In the genomic region with DNA sequence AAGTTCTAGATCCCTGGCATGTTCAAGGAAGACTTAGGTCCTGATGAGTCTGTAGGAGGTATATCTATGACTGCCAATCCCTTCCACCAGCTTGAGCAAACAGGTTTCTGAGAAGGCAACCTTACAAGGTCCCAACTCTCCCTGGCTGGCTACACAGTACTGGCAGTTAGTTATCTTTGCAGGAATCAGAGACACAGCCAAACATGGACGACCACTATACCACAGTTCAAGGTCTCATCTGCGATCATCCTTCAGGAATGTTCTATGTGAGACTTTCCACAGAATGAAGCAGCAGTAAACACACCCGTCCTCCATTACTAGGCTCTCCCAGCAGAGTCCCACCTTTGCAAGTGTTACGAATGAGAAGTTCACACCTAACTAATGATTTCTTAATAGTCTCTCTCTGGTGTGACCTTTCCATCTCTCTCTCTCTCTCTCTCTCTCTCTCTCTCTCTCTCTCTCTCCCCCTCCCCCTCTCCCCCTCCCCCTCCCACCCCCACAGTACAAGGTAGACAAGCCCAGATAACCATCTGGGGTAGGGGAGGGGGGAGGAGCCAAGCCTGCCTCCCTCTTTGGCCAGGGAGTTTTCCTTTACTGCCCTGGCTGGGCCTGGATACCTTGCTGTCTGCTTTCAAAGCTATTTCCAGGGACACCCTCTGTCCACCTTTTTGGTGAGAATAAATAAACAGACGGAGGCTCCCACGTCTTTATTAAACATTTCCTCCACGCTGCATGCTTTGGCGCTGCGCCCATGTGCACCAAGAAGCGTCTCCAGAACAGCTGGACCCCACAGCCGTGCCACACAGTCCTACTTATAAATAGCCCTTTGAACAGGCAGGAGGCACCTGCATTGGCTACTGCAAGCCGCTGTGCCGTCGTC, we compare ENCODE assay signal across 8 mouse cellular contexts.
DNase-seq lines count a peak whose midpoint lies in the region; ATAC-seq and TF ChIP-seq lines count a peak whose summit lies in the region.

No protein-coding gene starts in this region.

- H3K4me1 ChIP-seq in heart, adult 2 months (ENCODE audit: control insufficient read depth, insufficient read depth, low read length), result peaks cover 7% of the 10 kb centered on the region
- H3K4me1 ChIP-seq in heart, embryonic 14.5 days (ENCODE audit: control insufficient read depth in 2 of 2, insufficient read depth in 2 of 2, low read length in 2 of 2), result peaks cover 24 to 38% of the 10 kb centered on the region in 2 experiments
- H3K4me1 ChIP-seq in limb, embryonic 14.5 days (ENCODE audit: control insufficient read depth, insufficient read depth, low read length), result peaks cover 26% of the 10 kb centered on the region

- no peak for TF ChIP-seq POLR2A in heart, adult 2 months (IDR thresholded peaks at IDR 0.05; ENCODE audit: insufficient read depth, low read depth, low read length)
- TF ChIP-seq POLR2A in limb, embryonic 14.5 days (IDR thresholded peaks at IDR 0.05; ENCODE audit: borderline replicate concordance, extremely low read depth, insufficient read depth, insufficient read length), result no peak

- H3K9me3 ChIP-seq in heart, embryonic 14.5 days (ENCODE audit: control insufficient read depth, low read length), result no peaks in the 10 kb centered on the region
- H3K9me3 ChIP-seq in limb, embryonic 14.5 days (ENCODE audit: control insufficient read depth, low read length), result no peaks in the 10 kb centered on the region

- no peak for TF ChIP-seq CTCF in heart, adult 2 months (IDR thresholded peaks at IDR 0.05)

- intact Hi-C loops in heart, adult 2 months (cut with DNase I), result loop anchor here (5.0 kb wide), 3 partner anchors 79 to 119 kb away; no protein-coding TSS in a partner anchor
- intact Hi-C loops in heart, postnatal 25 days (cut with DNase I), result loop anchor here (5.0 kb wide), 1 partner anchor 94 kb away; no protein-coding TSS in a partner anchor

- peak overlapping the region; percentile 17 for H3K27ac ChIP-seq in heart, adult 2 months
- H3K27ac ChIP-seq in heart, embryonic 14.5 days (replicated peaks in 1 of 2; ENCODE audit: control insufficient read depth in 1 of 2, insufficient read depth in 1 of 2, low read depth in 2 of 2, low read length in 2 of 2), result peak overlapping the region; percentile 18 to 26; a peak in 1 of 4 replicates
- no peak overlapping the region for H3K27ac ChIP-seq in limb, embryonic 14.5 days (replicated peaks; ENCODE audit: low read depth, low read length)

- no peak for TF ChIP-seq EP300 in heart, adult 2 months (IDR thresholded peaks at IDR 0.05; ENCODE audit: insufficient read depth, low read depth, low read length)

- no peaks in the 10 kb centered on the region for H3K27me3 ChIP-seq in heart, adult 2 months (ENCODE audit: control insufficient read depth, insufficient read depth, low read length)
- peaks cover 12% of the 10 kb centered on the region for H3K27me3 ChIP-seq in heart, embryonic 14.5 days (ENCODE audit: control insufficient read depth, insufficient read depth, low read length)
- peaks cover 16% of the 10 kb centered on the region; the same call in 1 of the 2 replicates for H3K27me3 ChIP-seq in limb, embryonic 14.5 days (ENCODE audit: control insufficient read depth, insufficient read depth, low read length)

- WGBS in heart, adult 2 months, result 27% methylated on average over 14 of the region's 14 CpGs
- WGBS in heart, embryonic 14.5 days, result 19% methylated on average over 14 of the region's 14 CpGs
- 17% methylated on average over 14 of the region's 14 CpGs for WGBS in limb, embryonic 14.5 days

- H3K36me3 ChIP-seq in heart, adult 2 months (ENCODE audit: control insufficient read depth, insufficient read depth, low read length), result no peaks in the 10 kb centered on the region
- H3K36me3 ChIP-seq in heart, embryonic 14.5 days (ENCODE audit: control insufficient read depth, insufficient read depth, low read length), result no peaks in the 10 kb centered on the region
- H3K36me3 ChIP-seq in limb, embryonic 14.5 days (ENCODE audit: control insufficient read depth, insufficient read depth, low read length), result no peaks in the 10 kb centered on the region

- DNase-seq in heart, adult 2 months, result peak; percentile 35 to 50
- DNase-seq in heart, postnatal 25 days (ENCODE audit: low spot score), result no peak
- DNase-seq in brain, adult 2 months (ENCODE audit: low read depth, low spot score), result peak; percentile 58
- no peak for DNase-seq in limb, embryonic 14.5 days (ENCODE audit: low spot score)
- DNase-seq in urinary bladder, adult 2 months (ENCODE audit: low spot score), result no peak
- no peak for DNase-seq in thymus, postnatal 25 days
- DNase-seq in urinary bladder, postnatal 10 days (ENCODE audit: low spot score), result no peak

- H3K4me2 ChIP-seq in heart, embryonic 14.5 days (ENCODE audit: low read length), result peak overlapping the region; percentile 66
- peak overlapping the region; percentile 54 for H3K4me2 ChIP-seq in limb, embryonic 14.5 days (replicated peaks; ENCODE audit: low read depth, low read length, severe bottlenecking)

- no peak overlapping the region for H3K4me3 ChIP-seq in heart, adult 2 months
- H3K4me3 ChIP-seq in heart, embryonic 14.5 days (ENCODE audit: control insufficient read depth in 1 of 2, insufficient read depth in 1 of 2, low read depth in 1 of 2, low read length in 2 of 2), result peak overlapping the region in 1 of 2 experiments; percentile 30; a peak in 2 of 4 replicates
- H3K4me3 ChIP-seq in limb, embryonic 14.5 days (replicated peaks; ENCODE audit: low read length), result no peak overlapping the region

- H3K9ac ChIP-seq in heart, adult 2 months (ENCODE audit: low read depth, low read length), result 0 out of 2 replicates have a peak overlapping the region, but pooled peaks have one; percentile 8
- peak overlapping the region; percentile 41; the same call in 1 of the 2 replicates for H3K9ac ChIP-seq in heart, embryonic 14.5 days (ENCODE audit: low read length)
- no peak overlapping the region for H3K9ac ChIP-seq in limb, embryonic 14.5 days (ENCODE audit: low read depth, low read length, severe bottlenecking)

- no peak for ATAC-seq in heart, embryonic 14.5 days (ENCODE audit: insufficient number of reproducible peaks, insufficient read depth, low FRiP score, low read depth)
- ATAC-seq in limb, embryonic 14.5 days (ENCODE audit: low FRiP score, low read depth), result no peak

- no peaks in the 10 kb centered on the region for H3K79me2 ChIP-seq in heart, adult 2 months (replicated peaks; ENCODE audit: control insufficient read depth, insufficient read depth, low read length)

Comparison
In these comparisons a context has a peak if more than half of its experiments do, and no peak if none do; other contexts are left out.
1. DNase-seq: peak in heart, adult 2 months (2 of 2) and brain, adult 2 months (single experiment); none in heart, postnatal 25 days (single experiment), limb, embryonic 14.5 days (single experiment), urinary bladder, adult 2 months (single experiment), thymus, postnatal 25 days (single experiment) and urinary bladder, postnatal 10 days (single experiment).